Comparison of ENCODE assay signal across 8 mouse cellular contexts in the genomic region with DNA sequence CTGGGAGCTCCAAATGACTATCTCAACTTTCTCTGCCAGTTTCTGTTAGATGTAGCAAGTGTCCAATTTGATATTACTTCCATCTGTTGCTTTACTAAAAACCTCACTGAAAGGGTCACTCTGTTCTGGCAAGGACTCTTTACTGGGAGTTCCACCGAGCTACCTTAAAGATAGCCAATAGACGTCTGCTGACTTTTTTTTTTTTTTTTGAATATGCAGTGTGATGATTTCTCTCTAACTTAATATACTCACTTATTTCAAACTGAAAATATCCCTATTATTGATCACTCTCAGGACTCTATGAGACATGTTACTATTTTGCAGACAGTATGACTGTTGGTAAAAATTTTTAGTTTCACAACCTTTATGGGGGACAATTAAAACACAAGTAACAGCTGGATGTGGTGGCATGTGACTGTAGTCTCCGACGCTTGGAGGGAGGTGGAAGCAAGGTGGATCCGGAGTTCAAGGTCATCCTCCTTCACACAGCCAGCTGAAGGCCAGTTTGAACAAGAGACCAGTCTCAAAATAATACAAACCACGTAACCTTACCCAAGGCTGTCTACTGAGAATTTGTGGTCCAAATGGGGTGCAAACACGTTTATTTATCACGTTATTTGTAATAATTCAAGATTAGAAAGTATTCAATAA. TPM values are rescaled to one million over a fixed set of nuclear protein-coding genes. Genes with fewer than 3 reads are reported as not detected.
DNase-seq lines count a peak whose midpoint lies in the region; ATAC-seq and TF ChIP-seq lines count a peak whose summit lies in the region.

No protein-coding gene starts in this region.

- peak; percentile 45 for DNase-seq in kidney, adult 11 months
- no peak for DNase-seq in kidney, postnatal 10 days
- no peak for DNase-seq in embryonic facial prominence, embryonic 11.5 days (ENCODE audit: low spot score)
- DNase-seq in kidney, adult 9 months, result peak; percentile 66
- DNase-seq in midbrain, postnatal 0 days (ENCODE audit: low spot score), result no peak
- DNase-seq in adrenal gland, adult 8-10 months, result no peak
- no peak for DNase-seq in right cerebral cortex, postnatal 10 days (ENCODE audit: low spot score in 2 of 2)
- DNase-seq in spleen, postnatal 4 days (ENCODE audit: low spot score in 2 of 2), result no peak

- peak overlapping the region; percentile 78 for H3K4me3 ChIP-seq in embryonic facial prominence, embryonic 11.5 days (ENCODE audit: low read depth, low read length)
- peak overlapping the region; percentile 81 for H3K4me3 ChIP-seq in midbrain, postnatal 0 days (ENCODE audit: low read depth, low read length)

- H3K27me3 ChIP-seq in embryonic facial prominence, embryonic 11.5 days (ENCODE audit: control insufficient read depth, insufficient read depth, low read length), result no peaks in the 10 kb centered on the region
- no peaks in the 10 kb centered on the region for H3K27me3 ChIP-seq in midbrain, postnatal 0 days (ENCODE audit: insufficient read depth, low read length)

- no peaks in the 10 kb centered on the region for H3K9me3 ChIP-seq in embryonic facial prominence, embryonic 11.5 days (replicated peaks; ENCODE audit: control insufficient read depth, low read length)
- H3K9me3 ChIP-seq in midbrain, postnatal 0 days (ENCODE audit: low read length), result no peaks in the 10 kb centered on the region

- peak overlapping the region; percentile 75 for H3K9ac ChIP-seq in embryonic facial prominence, embryonic 11.5 days (replicated peaks; ENCODE audit: low read length)
- H3K9ac ChIP-seq in midbrain, postnatal 0 days (replicated peaks; ENCODE audit: low read length, poor library complexity, severe bottlenecking), result peak overlapping the region; percentile 94

- WGBS in embryonic facial prominence, embryonic 11.5 days, result 22% methylated on average over 8 of the region's 8 CpGs
- WGBS in midbrain, postnatal 0 days, result 22% methylated on average over 8 of the region's 8 CpGs

- H3K27ac ChIP-seq in embryonic facial prominence, embryonic 11.5 days (replicated peaks; ENCODE audit: low read depth, low read length), result no peak overlapping the region
- H3K27ac ChIP-seq in midbrain, postnatal 0 days (ENCODE audit: low read depth, low read length), result peak overlapping the region; percentile 89; the same call in 1 of the 2 replicates

- no peak for TF ChIP-seq CTCF in midbrain, postnatal 0 days (IDR thresholded peaks at IDR 0.05)

- ATAC-seq in embryonic facial prominence, embryonic 11.5 days (replicated peaks; ENCODE audit: insufficient number of reproducible peaks, low FRiP score, low TSS enrichment, low read depth), result no peak
- no peak for ATAC-seq in midbrain, postnatal 0 days (ENCODE audit: low FRiP score)

- H3K4me2 ChIP-seq in embryonic facial prominence, embryonic 11.5 days (ENCODE audit: low read depth, low read length), result peak overlapping the region; percentile 63
- peak overlapping the region; percentile 74 for H3K4me2 ChIP-seq in midbrain, postnatal 0 days (ENCODE audit: low read depth, low read length, poor library complexity, severe bottlenecking)

- no peaks in the 10 kb centered on the region for H3K36me3 ChIP-seq in embryonic facial prominence, embryonic 11.5 days (replicated peaks; ENCODE audit: control insufficient read depth, insufficient read depth, low read depth, low read length)
- 0 out of 2 replicates have a peak, but pooled peaks cover 13% of the 10 kb centered on the region for H3K36me3 ChIP-seq in midbrain, postnatal 0 days (ENCODE audit: insufficient read depth, low read length)

- H3K4me1 ChIP-seq in embryonic facial prominence, embryonic 11.5 days (ENCODE audit: control insufficient read depth, insufficient read depth, low read length), result 0 out of 2 replicates have a peak, but pooled peaks cover 2% of the 10 kb centered on the region
- 0 out of 2 replicates have a peak, but pooled peaks cover 4% of the 10 kb centered on the region for H3K4me1 ChIP-seq in midbrain, postnatal 0 days (ENCODE audit: insufficient read depth, low read length)

RNA-seq across cellular contexts. Expression of a gene that starts 0.8 kb away (rescaled TPM):
- 185 and 195 TPM in 2 replicates for polyA plus RNA-seq in embryonic facial prominence, embryonic 11.5 days (2014; fragmentation: Nextera tagmentation; extraction: Ambion mirVana)
- 107 and 136 TPM in 2 replicates for total RNA-seq in midbrain, postnatal 0 days (2014; rRNA removed)
- 245 and 265 TPM in 2 replicates for polyA plus RNA-seq in midbrain, postnatal 0 days (2015; fragmentation: Nextera tagmentation; extraction: Ambion mirVana)
- total RNA-seq in adrenal gland, adult 8-10 months (2022), result 100 to 1,000 TPM; 113 to 125 (median 116) TPM

RNA-seq across cellular contexts. Expression of a gene that starts 1.1 kb away (rescaled TPM):
- 17.1 and 19.3 TPM in 2 replicates for polyA plus RNA-seq in embryonic facial prominence, embryonic 11.5 days (2014; fragmentation: Nextera tagmentation; extraction: Ambion mirVana)
- 55.5 and 66.3 TPM in 2 replicates for total RNA-seq in midbrain, postnatal 0 days (2014; rRNA removed)
- 60.9 and 72.3 TPM in 2 replicates for polyA plus RNA-seq in midbrain, postnatal 0 days (2015; fragmentation: Nextera tagmentation; extraction: Ambion mirVana)
- 10 to 100 TPM; 33.4 to 48.7 (median 41.0) TPM for total RNA-seq in adrenal gland, adult 8-10 months (2022)

RNA-seq across cellular contexts. Expression of a gene that starts 19.3 kb away (rescaled TPM):
- polyA plus RNA-seq in embryonic facial prominence, embryonic 11.5 days (2014; fragmentation: Nextera tagmentation; extraction: Ambion mirVana), result not detected in 2 replicates
- total RNA-seq in midbrain, postnatal 0 days (2014; rRNA removed), result not detected in 2 replicates
- not detected in 2 replicates for polyA plus RNA-seq in midbrain, postnatal 0 days (2015; fragmentation: Nextera tagmentation; extraction: Ambion mirVana)
- 100 to 1,000 TPM in 3 of 4 experiments, 10 to 100 TPM in 1; 73.2 to 522 (median 364) TPM for total RNA-seq in adrenal gland, adult 8-10 months (2022)

RNA-seq across cellular contexts. Expression of a gene that starts 23.6 kb away (rescaled TPM):
- polyA plus RNA-seq in embryonic facial prominence, embryonic 11.5 days (2014; fragmentation: Nextera tagmentation; extraction: Ambion mirVana), result 22.9 and 31.8 TPM in 2 replicates
- total RNA-seq in midbrain, postnatal 0 days (2014; rRNA removed), result 19.1 and 26.0 TPM in 2 replicates
- 49.9 and 53.9 TPM in 2 replicates for polyA plus RNA-seq in midbrain, postnatal 0 days (2015; fragmentation: Nextera tagmentation; extraction: Ambion mirVana)
- total RNA-seq in adrenal gland, adult 8-10 months (2022), result 10 to 100 TPM; 37.7 to 53.3 (median 46.1) TPM

RNA-seq across cellular contexts. Expression of a gene that starts 24.2 kb away (rescaled TPM):
- polyA plus RNA-seq in embryonic facial prominence, embryonic 11.5 days (2014; fragmentation: Nextera tagmentation; extraction: Ambion mirVana), result 56.7 and 58.3 TPM in 2 replicates
- 81.2 and 127 TPM in 2 replicates for total RNA-seq in midbrain, postnatal 0 days (2014; rRNA removed)
- polyA plus RNA-seq in midbrain, postnatal 0 days (2015; fragmentation: Nextera tagmentation; extraction: Ambion mirVana), result 91.8 and 98.1 TPM in 2 replicates
- total RNA-seq in adrenal gland, adult 8-10 months (2022), result 10 to 100 TPM; 59.8 to 87.7 (median 75.9) TPM

Comparison
In these comparisons a context has a peak if more than half of its experiments do, and no peak if none do; other contexts are left out.
1. DNase-seq: peak in kidney, adult 11 months (single experiment) and kidney, adult 9 months (single experiment); none in kidney, postnatal 10 days (single experiment), embryonic facial prominence, embryonic 11.5 days (single experiment), midbrain, postnatal 0 days (single experiment), adrenal gland, adult 8-10 months (single experiment), right cerebral cortex, postnatal 10 days (0 of 2) and spleen, postnatal 4 days (0 of 2).
2. RNA of a gene that starts 19.3 kb away (total RNA-seq): 73.2 to 522 TPM in adrenal gland, adult 8-10 months; not detected in midbrain, postnatal 0 days; every median in the first group is over 10 times any median in the second.